Mouse (Mus musculus) stomach, postnatal 0 days (tissue): ENCODE measurements around the gene Ucp2.

ENCODE experiments used
- CTCF ChIP-seq: IDR thresholded peaks from 2 replicates; pipeline ENCODE4 v1.5.1; 2016; ENCODE audit warnings: antibody characterized with exemption, low read depth, mild to moderate bottlenecking, moderate library complexity
- EP300 ChIP-seq: optimal IDR thresholded peaks from 2 replicates; pipeline ENCODE3; 2016; ENCODE audit warnings: antibody characterized with exemption

DNA sequence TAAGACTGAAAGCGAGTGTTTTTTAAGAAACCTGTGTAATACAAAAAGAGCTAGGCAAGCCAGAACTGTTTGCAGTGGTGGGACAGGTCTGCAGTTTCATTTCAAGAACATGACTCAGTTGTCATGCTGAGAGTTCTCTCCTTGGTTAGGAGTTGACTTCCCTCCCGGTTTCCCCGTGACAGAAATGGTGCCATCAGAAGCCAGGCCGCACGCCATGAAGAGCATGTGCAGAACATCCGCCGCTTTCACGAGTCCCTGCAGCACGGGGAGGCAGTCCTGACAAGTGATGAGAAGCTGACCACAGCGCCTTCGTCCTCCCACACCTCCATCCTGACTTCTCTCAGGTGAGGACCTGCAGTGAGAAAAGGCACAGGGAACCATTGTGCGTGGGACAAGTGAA lies 44.6 kb upstream of the Ucp2 start:
- no peak for TF ChIP-seq EP300
- no peak for TF ChIP-seq CTCF
